ENCODE assay signal across 26 mouse cellular contexts in the genomic region with DNA sequence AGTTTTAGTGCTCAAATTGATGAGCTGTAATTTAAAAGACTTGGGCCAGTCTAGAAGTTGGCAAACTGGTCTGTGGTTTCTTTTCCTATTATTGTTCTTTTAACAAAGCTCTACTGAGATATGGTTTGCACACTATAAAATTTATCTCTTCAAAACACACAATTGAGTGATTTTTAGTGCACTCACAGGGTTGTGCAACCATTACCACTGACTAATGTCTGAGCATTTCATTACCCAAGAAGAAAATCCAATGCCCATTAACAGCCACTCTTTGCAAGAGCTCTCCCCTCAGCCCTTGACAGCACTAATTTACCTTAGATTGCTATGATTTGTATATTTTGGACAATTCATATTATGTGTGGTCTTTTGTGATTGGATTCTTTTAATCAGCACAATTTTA.
"Had no signal": no experiment of that assay in that cellular context is flagged by ENCODE, and none has a peak within 500 bp of the region (broad histone marks: within the 10 kb centered on the region; RNA-seq: fewer than 3 reads in every experiment).

No protein-coding gene starts in this region.

- H3K9me3 ChIP-seq: heart, embryonic 15.5 days; hindbrain, embryonic 13.5 days; hindbrain, embryonic 15.5 days; limb, embryonic 13.5 days; limb, embryonic 15.5 days had no signal

- H3K9ac ChIP-seq: heart, embryonic 13.5 days; heart, embryonic 15.5 days; hindbrain, embryonic 13.5 days; hindbrain, embryonic 15.5 days; kidney, embryonic 15.5 days; limb, embryonic 13.5 days; limb, embryonic 15.5 days; liver, embryonic 12.5 days; liver, embryonic 14.5 days had no signal

- H3K27ac ChIP-seq: heart, adult 2 months; heart, embryonic 13.5 days; heart, embryonic 15.5 days; hindbrain, embryonic 13.5 days; hindbrain, embryonic 15.5 days; hindbrain, postnatal 0 days; kidney, embryonic 15.5 days; kidney, postnatal 0 days; limb, embryonic 13.5 days; limb, embryonic 15.5 days; liver, embryonic 12.5 days; liver, embryonic 14.5 days had no signal

- H3K4me1 ChIP-seq: heart, embryonic 13.5 days; heart, embryonic 15.5 days; hindbrain, embryonic 13.5 days; hindbrain, embryonic 15.5 days; kidney, embryonic 15.5 days; limb, embryonic 13.5 days; limb, embryonic 15.5 days; liver, embryonic 12.5 days had no signal

- H3K27me3 ChIP-seq: heart, embryonic 13.5 days; heart, embryonic 15.5 days; hindbrain, embryonic 13.5 days; hindbrain, embryonic 15.5 days; kidney, embryonic 15.5 days; limb, embryonic 13.5 days; limb, embryonic 15.5 days; liver, embryonic 12.5 days had no signal

- ATAC-seq: hindbrain, postnatal 0 days; intestine, embryonic 16.5 days; liver, embryonic 12.5 days had no signal

- DNase-seq: gastrocnemius, postnatal 14 days; gastrocnemius, postnatal 36 days; heart, adult 2 months; heart, postnatal 14 days; heart, postnatal 36 days; kidney, adult 11 months; kidney, adult 2 months; kidney, adult 9 months; kidney, postnatal 14 days; kidney, postnatal 4 days; layer of hippocampus, adult 9-11 months; layer of hippocampus, postnatal 36 days; left cerebral cortex, postnatal 4 days had no signal

- H3K4me2 ChIP-seq: heart, embryonic 11.5 days; heart, embryonic 13.5 days; heart, embryonic 15.5 days; hindbrain, embryonic 13.5 days; hindbrain, embryonic 15.5 days; kidney, embryonic 15.5 days; limb, embryonic 13.5 days; limb, embryonic 15.5 days; liver, embryonic 12.5 days had no signal

- H3K4me3 ChIP-seq: heart, adult 2 months; heart, embryonic 13.5 days; heart, embryonic 15.5 days; hindbrain, embryonic 13.5 days; hindbrain, embryonic 15.5 days; kidney, embryonic 15.5 days; limb, embryonic 13.5 days; limb, embryonic 15.5 days; liver, embryonic 12.5 days had no signal

- H3K36me3 ChIP-seq: heart, embryonic 13.5 days; heart, embryonic 15.5 days; hindbrain, embryonic 13.5 days; hindbrain, embryonic 15.5 days; kidney, embryonic 15.5 days; limb, embryonic 13.5 days; limb, embryonic 15.5 days; liver, embryonic 12.5 days had no signal
